Mouse (Mus musculus): ENCODE data around the gene C1qc. TPM values are rescaled to one million over a fixed set of nuclear protein-coding genes. Genes with fewer than 3 reads are reported as not detected.

Gene C1qc
- polyA plus RNA-seq, 1 experiment from 2014 or later = 48.6 TPM

DNA sequence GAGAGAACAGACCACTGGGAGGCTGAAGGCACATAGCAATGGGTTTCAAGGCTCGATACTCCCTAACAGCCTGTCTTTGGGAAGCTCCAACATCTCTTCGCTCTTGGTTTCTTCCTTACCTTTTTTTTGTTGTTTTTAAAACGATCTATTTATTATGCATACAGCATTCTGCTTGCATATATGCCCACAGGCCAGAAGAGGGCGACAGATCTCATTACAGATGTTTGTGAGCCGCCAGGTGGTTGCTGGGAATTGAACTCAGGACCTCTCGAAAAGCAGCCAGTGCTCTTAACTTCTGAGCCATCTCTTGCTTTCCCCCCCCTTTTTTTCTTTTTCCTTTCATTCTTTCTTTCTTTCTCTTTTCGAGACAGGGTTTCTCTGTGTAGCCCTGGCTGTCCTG lies 6.3 kb upstream of the C1qc start:
- ATAC-seq (ENCODE audit: low FRiP score, low TSS enrichment) = no peak
- DNase-seq (ENCODE audit: low spot score) = no peak
- Histone ChIP-seq H3K36me3 (ENCODE audit: control insufficient read depth, insufficient read depth, low read length) (no peaks in the 10 kb centered on the region), H3K4me3 (ENCODE audit: low read depth, low read length) (no peak overlapping the region), H3K4me2 (replicated peaks; ENCODE audit: low read depth) (no peak overlapping the region), H3K4me1 (replicated peaks; ENCODE audit: control insufficient read depth, insufficient read depth) (no peaks in the 10 kb centered on the region), H3K27ac (replicated peaks) (no peak overlapping the region), H3K9ac (ENCODE audit: low read length) (no peak overlapping the region), H3K27me3 (ENCODE audit: control insufficient read depth, insufficient read depth, low read length) (no peaks in the 10 kb centered on the region), H3K9me3 (ENCODE audit: control insufficient read depth, low read length) (no peaks in the 10 kb centered on the region)
- peak; percentile 50 for TF ChIP-seq CTCF (IDR thresholded peaks at IDR 0.05; ENCODE audit: low read depth)
- TF ChIP-seq EP300 (optimal IDR thresholded peaks at IDR 0.05) = no peak
- WGBS = 60% methylated on average over 7 of the region's 7 CpGs

DNA sequence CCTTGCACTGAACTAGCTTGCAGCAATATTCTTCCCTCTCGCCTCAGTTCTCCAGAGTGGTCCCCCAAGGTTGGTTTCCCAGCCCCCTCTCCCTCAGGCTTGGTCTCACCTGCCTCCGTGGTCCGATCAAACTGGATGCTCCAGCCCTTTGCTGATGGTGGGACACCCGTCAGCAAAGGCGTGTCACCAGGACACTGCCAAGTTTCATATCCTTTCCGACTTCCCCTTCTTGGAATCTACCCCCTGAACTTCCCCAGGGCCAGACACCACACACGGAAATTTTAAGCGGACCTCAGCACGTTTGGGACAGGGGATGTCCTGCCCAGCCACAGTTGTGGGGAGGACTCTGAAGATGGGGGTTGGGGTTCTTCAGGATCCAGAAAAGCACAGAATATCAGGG lies 5.8 kb upstream of the C1qc start, which contains the start of gene C1qa:
TSS of gene C1qa (minus strand) at position 167 of the 400 bp plus-strand sequence.
- TF ChIP-seq EP300 (optimal IDR thresholded peaks at IDR 0.05) (no peak), CTCF (IDR thresholded peaks at IDR 0.05; ENCODE audit: low read depth) (no peak)
- 47% methylated on average over 9 of the region's 9 CpGs for WGBS

DNA sequence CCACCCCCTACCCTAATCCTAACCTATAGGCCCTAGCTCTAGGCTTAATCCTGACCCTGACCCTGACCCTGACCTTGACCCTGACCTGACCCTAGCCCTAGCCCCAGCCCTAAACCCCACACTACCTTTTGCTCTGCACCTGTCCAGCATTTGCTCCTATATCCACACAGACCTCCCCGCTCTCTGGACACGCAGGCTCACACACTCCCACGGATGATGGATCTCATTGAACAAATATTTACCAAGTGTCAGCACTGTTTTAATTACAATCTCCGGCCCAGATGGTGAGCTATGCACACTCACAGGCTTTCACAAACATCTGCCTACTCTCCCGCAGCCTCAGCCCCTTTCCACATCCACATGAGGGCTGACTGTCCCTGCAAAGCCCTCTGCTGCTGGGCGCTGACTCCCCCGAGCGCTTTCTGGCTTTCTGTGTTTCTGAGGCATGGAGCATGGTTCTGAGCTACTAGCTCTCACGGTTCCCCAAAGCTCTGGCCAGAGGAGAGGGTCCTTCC lies 5.3 kb upstream of the C1qc start:
- TF ChIP-seq CTCF (IDR thresholded peaks at IDR 0.05; ENCODE audit: low read depth) = no peak
- Histone ChIP-seq H3K4me1 (replicated peaks; ENCODE audit: control insufficient read depth, insufficient read depth) (no peaks in the 10 kb centered on the region), H3K9ac (ENCODE audit: low read length) (no peak overlapping the region), H3K4me2 (replicated peaks; ENCODE audit: low read depth) (no peak overlapping the region), H3K4me3 (ENCODE audit: low read depth, low read length) (peak overlapping the region; percentile 8; the same call in 1 of the 2 replicates), H3K27me3 (ENCODE audit: control insufficient read depth, insufficient read depth, low read length) (no peaks in the 10 kb centered on the region), H3K36me3 (ENCODE audit: control insufficient read depth, insufficient read depth, low read length) (no peaks in the 10 kb centered on the region), H3K9me3 (ENCODE audit: control insufficient read depth, low read length) (no peaks in the 10 kb centered on the region), H3K27ac (replicated peaks) (no peak overlapping the region)
- no peak for DNase-seq (ENCODE audit: low spot score)
- WGBS = 13% methylated on average over 9 of the region's 9 CpGs
- ATAC-seq (ENCODE audit: low FRiP score, low TSS enrichment) = peak; percentile 47; the same call in 1 of the 2 replicates

More for the DNA sequence above, 5.8 kb upstream of the C1qc start, which contains the start of gene C1qa:
- Histone ChIP-seq H3K36me3 (ENCODE audit: control insufficient read depth, insufficient read depth, low read length) (no peaks in the 10 kb centered on the region), H3K4me2 (replicated peaks; ENCODE audit: low read depth) (no peak within 1 kb of the TSS), H3K27me3 (ENCODE audit: control insufficient read depth, insufficient read depth, low read length) (no peaks in the 10 kb centered on the region), H3K4me3 (ENCODE audit: low read depth, low read length) (peak within 1 kb of the TSS; percentile 8; the same call in 1 of the 2 replicates), H3K9me3 (ENCODE audit: control insufficient read depth, low read length) (no peaks in the 10 kb centered on the region), H3K27ac (replicated peaks) (no peak within 1 kb of the TSS), H3K4me1 (replicated peaks; ENCODE audit: control insufficient read depth, insufficient read depth) (no peaks in the 10 kb centered on the region), H3K9ac (ENCODE audit: low read length) (no peak within 1 kb of the TSS)
- ATAC-seq (ENCODE audit: low FRiP score, low TSS enrichment) (no peak; the same call in 1 of the 2 replicates), DNase-seq (ENCODE audit: low spot score) (no peak)

DNA sequence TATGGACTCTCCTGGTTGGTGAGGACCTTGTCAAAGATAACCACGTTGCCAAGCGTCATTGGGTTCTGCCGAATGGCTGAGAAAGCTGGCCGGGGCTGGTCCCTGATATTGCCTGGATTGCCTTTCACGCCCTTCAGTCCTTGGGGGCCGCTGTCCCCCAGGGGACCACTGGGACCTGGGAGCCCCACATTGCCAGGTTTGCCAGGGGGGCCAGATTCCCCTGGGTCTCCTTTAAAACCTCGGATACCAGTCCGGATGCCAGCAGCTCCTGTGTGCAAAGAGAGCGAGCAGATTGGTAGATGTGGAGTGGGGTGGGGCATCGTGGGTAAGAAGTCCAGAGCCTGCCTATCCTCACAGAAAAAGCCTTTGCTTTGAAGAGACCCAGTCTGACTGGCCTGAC lies 3.6 kb upstream of the C1qc start:
- H3K27me3 ChIP-seq (ENCODE audit: control insufficient read depth, insufficient read depth, low read length) = no peaks in the 10 kb centered on the region
- H3K9ac ChIP-seq (ENCODE audit: low read length) = no peak overlapping the region
- H3K4me1 ChIP-seq (replicated peaks; ENCODE audit: control insufficient read depth, insufficient read depth) = no peaks in the 10 kb centered on the region
- ATAC-seq (ENCODE audit: low FRiP score, low TSS enrichment) = no peak
- WGBS = 29% methylated on average over 10 of the region's 10 CpGs
- H3K36me3 ChIP-seq (ENCODE audit: control insufficient read depth, insufficient read depth, low read length) = no peaks in the 10 kb centered on the region
- TF ChIP-seq EP300 (optimal IDR thresholded peaks at IDR 0.05) (no peak), CTCF (IDR thresholded peaks at IDR 0.05; ENCODE audit: low read depth) (no peak)
- no peak for DNase-seq (ENCODE audit: low spot score)
- H3K9me3 ChIP-seq (ENCODE audit: control insufficient read depth, low read length) = no peaks in the 10 kb centered on the region
- no peak overlapping the region for H3K27ac ChIP-seq (replicated peaks)
- no peak overlapping the region for H3K4me3 ChIP-seq (ENCODE audit: low read depth, low read length)
- H3K4me2 ChIP-seq (replicated peaks; ENCODE audit: low read depth) = no peak overlapping the region

DNA sequence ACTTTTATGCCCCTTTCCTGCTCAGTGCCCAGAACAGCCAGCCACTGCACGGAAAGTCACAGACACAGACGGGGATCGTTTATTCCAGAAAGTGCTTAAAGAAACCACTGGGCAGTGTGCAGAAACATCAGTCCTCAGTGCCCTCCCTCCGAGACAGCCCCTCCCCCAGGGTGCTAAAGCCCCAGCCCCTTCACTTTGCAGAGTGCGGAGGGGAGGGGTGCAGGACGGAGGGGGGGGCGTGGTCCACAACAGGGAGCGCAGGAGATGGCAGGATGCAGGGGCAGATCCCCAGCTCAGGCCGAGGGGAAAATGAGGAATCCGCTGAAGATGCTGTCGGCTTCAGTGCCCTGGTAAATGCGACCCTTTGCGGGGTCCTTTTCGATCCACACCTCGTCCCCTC lies 3.0 kb upstream of the C1qc start:
- 12% methylated on average over 15 of the region's 15 CpGs for WGBS
- no peak overlapping the region for H3K9ac ChIP-seq (ENCODE audit: low read length)
- DNase-seq (ENCODE audit: low spot score) = no peak
- no peaks in the 10 kb centered on the region for H3K4me1 ChIP-seq (replicated peaks; ENCODE audit: control insufficient read depth, insufficient read depth)
- H3K36me3 ChIP-seq (ENCODE audit: control insufficient read depth, insufficient read depth, low read length) = no peaks in the 10 kb centered on the region
- H3K4me2 ChIP-seq (replicated peaks; ENCODE audit: low read depth) = no peak overlapping the region
- ATAC-seq (ENCODE audit: low FRiP score, low TSS enrichment) = no peak
- H3K9me3 ChIP-seq (ENCODE audit: control insufficient read depth, low read length) = no peaks in the 10 kb centered on the region
- no peak overlapping the region for H3K27ac ChIP-seq (replicated peaks)
- no peak for TF ChIP-seq EP300 (optimal IDR thresholded peaks at IDR 0.05)
- no peak for TF ChIP-seq CTCF (IDR thresholded peaks at IDR 0.05; ENCODE audit: low read depth)
- no peaks in the 10 kb centered on the region for H3K27me3 ChIP-seq (ENCODE audit: control insufficient read depth, insufficient read depth, low read length)
- no peak overlapping the region for H3K4me3 ChIP-seq (ENCODE audit: low read depth, low read length)

DNA sequence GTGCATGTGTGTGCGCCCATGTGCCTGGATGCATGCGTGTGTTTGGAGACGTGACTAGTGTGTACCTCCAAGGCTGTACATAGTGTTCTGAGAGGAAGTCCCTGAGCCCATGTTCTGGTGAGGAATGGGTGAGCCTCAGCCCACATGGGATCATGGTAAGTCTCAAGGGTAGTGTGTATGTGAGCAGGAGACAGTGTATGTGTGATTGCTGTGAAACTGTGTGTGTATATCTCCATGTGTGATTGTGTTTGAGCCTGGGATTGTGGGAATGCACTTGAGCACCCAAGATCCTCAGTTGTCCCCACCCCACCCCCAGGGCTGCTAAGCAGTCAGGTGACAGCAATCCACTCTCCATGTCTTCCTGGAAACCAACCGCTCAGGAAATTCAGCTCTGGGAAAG lies 2.0 kb upstream of the C1qc start:
- Histone ChIP-seq H3K27ac (replicated peaks) (no peak overlapping the region), H3K36me3 (ENCODE audit: control insufficient read depth, insufficient read depth, low read length) (no peaks in the 10 kb centered on the region), H3K4me3 (ENCODE audit: low read depth, low read length) (no peak overlapping the region), H3K4me2 (replicated peaks; ENCODE audit: low read depth) (no peak overlapping the region), H3K27me3 (ENCODE audit: control insufficient read depth, insufficient read depth, low read length) (no peaks in the 10 kb centered on the region), H3K9me3 (ENCODE audit: control insufficient read depth, low read length) (no peaks in the 10 kb centered on the region), H3K4me1 (replicated peaks; ENCODE audit: control insufficient read depth, insufficient read depth) (no peaks in the 10 kb centered on the region), H3K9ac (ENCODE audit: low read length) (no peak overlapping the region)
- ATAC-seq (ENCODE audit: low FRiP score, low TSS enrichment) (no peak), DNase-seq (ENCODE audit: low spot score) (no peak)
- 63% methylated on average over 4 of the region's 4 CpGs for WGBS
- no peak for TF ChIP-seq CTCF (IDR thresholded peaks at IDR 0.05; ENCODE audit: low read depth)
- no peak for TF ChIP-seq EP300 (optimal IDR thresholded peaks at IDR 0.05)

Data from stomach, postnatal 0 days (tissue).